Mouse (Mus musculus) midbrain, embryonic 11.5 days (tissue): Measurements from ENCODE around the gene Ice2. TPM values are rescaled to one million over a fixed set of nuclear protein-coding genes. Genes with fewer than 3 reads are reported as not detected.

ENCODE experiments used
- ATAC-seq: fragments of 200-750 bp; cut with Nextera tagmentation; 2 replicates; pipeline ENCODE4 v1.8.0; 2017; ENCODE audit warnings: moderate TSS enrichment, moderate library complexity; ENCODE audit not compliant: low FRiP score
- DNase-seq: peaks from one replicate; pipeline ENCODE4 v3.0.0; 2015; ENCODE audit warnings: low spot score; ENCODE audit errors: missing footprints
- H3K27ac ChIP-seq: fragments of 300-500 bp; sonication (generic); 2 replicates; pipeline ENCODE4 v1.5.1; 2014; ENCODE audit warnings: low read depth, low read length
- H3K27me3 ChIP-seq: fragments of 300-500 bp; sonication (generic); 2 replicates; pipeline ENCODE4 v1.6.1; 2014; ENCODE audit warnings: mild to moderate bottlenecking, low read length, moderate library complexity, mixed read lengths; ENCODE audit not compliant: control insufficient read depth, insufficient read depth
- H3K36me3 ChIP-seq: fragments of 300-500 bp; sonication (generic); 2 replicates; pipeline ENCODE4 v1.6.1; 2014; ENCODE audit warnings: mild to moderate bottlenecking, low read length, moderate library complexity, mixed read lengths; ENCODE audit not compliant: control insufficient read depth, insufficient read depth
- H3K4me1 ChIP-seq: fragments of 300-500 bp; sonication (generic); 2 replicates; pipeline ENCODE4 v1.6.1; 2014; ENCODE audit warnings: low read length; ENCODE audit not compliant: control insufficient read depth, insufficient read depth
- H3K4me2 ChIP-seq: fragments of 300-500 bp; sonication (generic); 2 replicates; pipeline ENCODE4 v1.6.1; 2014; ENCODE audit warnings: mild to moderate bottlenecking, moderate library complexity
- H3K4me3 ChIP-seq: fragments of 300-500 bp; sonication (generic); 2 replicates; pipeline ENCODE4 v1.5.1; 2014; ENCODE audit warnings: low read depth, low read length
- H3K9ac ChIP-seq: fragments of 300-500 bp; sonication (generic); 2 replicates; pipeline ENCODE4 v1.6.1; 2014; ENCODE audit warnings: low read length
- H3K9me3 ChIP-seq: fragments of 300-500 bp; sonication (generic); 2 replicates; pipeline ENCODE4 v1.6.1; 2016; ENCODE audit warnings: low read length; ENCODE audit not compliant: control insufficient read depth
- WGBS: fragments of 180-500 bp; shearing (Covaris S2); extraction: QIAGEN DNeasy Blood & Tissue Kit; methylation state at CpG from one replicate; pipeline ENCODE4 v1.1.7; 2014; 5-methylcytosine and 5-hydroxymethylcytosine counted together
- polyA plus RNA-seq: library from polyadenylated mRNA; unstranded; fragments of >200 nt; fragmentation: Nextera tagmentation; extraction: Ambion mirVana; gene quantifications from 2 replicates; pipeline ENCODE4 v1.2.1, GENCODE M21; 2014

Gene Ice2
- polyA plus RNA-seq, 1 experiment from 2014 or later: 20.9 TPM

DNA sequence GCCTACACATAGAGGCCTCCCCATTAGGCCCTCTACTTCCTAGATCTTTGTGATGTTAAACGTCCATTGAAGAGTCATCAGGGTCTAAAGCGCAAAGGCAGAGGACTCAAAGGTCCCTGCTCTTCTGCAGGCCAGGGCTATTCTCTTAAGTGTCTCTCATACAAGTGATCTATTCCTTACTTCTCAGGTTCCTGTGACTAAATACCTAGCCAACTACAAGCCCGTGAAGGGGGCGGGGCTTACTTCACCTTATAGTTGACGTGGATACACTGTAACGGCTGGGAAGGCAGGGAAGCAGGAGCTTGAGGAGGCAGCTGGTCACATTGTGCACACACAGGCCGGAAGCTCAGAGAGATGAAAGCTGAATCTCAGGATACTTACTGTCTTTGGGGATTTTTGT lies 62.2 kb downstream of the Ice2 start:
- Histone ChIP-seq H3K4me2 (no peak overlapping the region), H3K9ac (no peak overlapping the region), H3K27ac (no peak overlapping the region), H3K27me3 (peaks cover 5% of the 10 kb centered on the region), H3K36me3 (no peaks in the 10 kb centered on the region), H3K4me3 (no peak overlapping the region), H3K4me1 (peaks cover 2% of the 10 kb centered on the region; the same call in 1 of the 2 replicates), H3K9me3 (no peaks in the 10 kb centered on the region)
- WGBS: 92% methylated on average over 7 of the region's 7 CpGs
- no peak for ATAC-seq
- DNase-seq: no peak

DNA sequence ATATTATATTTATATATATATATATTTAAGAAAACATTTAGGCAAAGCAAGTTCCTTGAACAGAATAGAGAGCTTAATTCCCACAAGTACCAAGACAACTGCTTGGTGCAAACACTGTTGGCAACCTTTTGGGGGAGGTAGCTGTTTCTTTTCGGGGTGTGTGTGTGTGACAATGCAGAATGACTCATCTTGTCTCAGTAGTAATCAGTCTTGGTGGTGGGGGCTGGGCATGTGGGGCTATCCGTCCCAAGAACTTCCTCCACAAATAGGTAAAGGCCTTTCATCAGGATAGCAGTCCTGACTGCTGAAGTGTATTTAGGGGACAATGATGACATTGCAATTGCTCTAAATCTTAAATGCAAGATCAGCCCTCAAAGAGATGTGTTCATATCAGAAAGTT lies 65.3 kb downstream of the Ice2 start:
- H3K4me1 ChIP-seq: peaks cover 2% of the 10 kb centered on the region; the same call in 1 of the 2 replicates
- no peaks in the 10 kb centered on the region for H3K36me3 ChIP-seq
- 86% methylated on average over 2 of the region's 2 CpGs for WGBS

DNA sequence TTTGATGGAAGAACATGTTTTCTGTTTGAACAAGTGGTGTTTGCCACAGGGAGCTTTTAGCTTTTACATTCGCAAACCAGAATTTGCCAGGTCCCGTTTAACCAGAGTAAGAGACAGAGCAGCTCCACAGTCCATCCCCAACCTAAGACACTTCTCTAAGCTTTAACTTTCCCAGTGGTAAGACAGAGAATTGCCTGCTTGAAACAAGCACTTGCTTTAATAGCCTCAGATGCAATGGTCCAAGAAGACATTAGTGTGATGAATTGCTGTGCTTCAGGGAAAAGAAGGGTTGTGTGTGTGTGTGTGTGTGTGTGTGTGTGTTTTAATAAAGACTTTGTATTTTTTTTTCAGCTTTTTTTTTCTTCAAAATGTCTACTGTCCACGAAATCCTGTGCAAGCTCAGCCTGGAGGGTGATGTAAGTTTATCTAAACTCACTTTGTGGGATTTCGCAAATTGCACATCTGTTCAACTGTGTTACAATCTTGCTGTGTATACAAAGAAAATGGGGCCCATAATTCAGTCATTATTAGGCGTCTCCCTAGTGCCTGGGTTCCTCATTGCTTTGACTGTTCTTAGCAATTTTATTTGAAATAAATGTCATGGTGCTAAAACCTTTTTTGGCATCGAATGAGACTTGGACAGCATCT lies 66.5 kb downstream of the Ice2 start:
- 89% methylated on average over 6 of the region's 6 CpGs for WGBS
- Histone ChIP-seq H3K4me1 (peaks cover 5% of the 10 kb centered on the region), H3K4me3 (no peak overlapping the region), H3K27ac (no peak overlapping the region), H3K27me3 (no peaks in the 10 kb centered on the region), H3K9ac (no peak overlapping the region), H3K4me2 (no peak overlapping the region), H3K9me3 (no peaks in the 10 kb centered on the region), H3K36me3 (no peaks in the 10 kb centered on the region)
- DNase-seq (no peak), ATAC-seq (no peak)

More for the DNA sequence above, 65.3 kb downstream of the Ice2 start:
- Histone ChIP-seq H3K9me3 (no peaks in the 10 kb centered on the region), H3K4me3 (no peak overlapping the region), H3K9ac (no peak overlapping the region), H3K27me3 (no peaks in the 10 kb centered on the region), H3K4me2 (no peak overlapping the region), H3K27ac (no peak overlapping the region)
- no peak for DNase-seq
- ATAC-seq: no peak

DNA sequence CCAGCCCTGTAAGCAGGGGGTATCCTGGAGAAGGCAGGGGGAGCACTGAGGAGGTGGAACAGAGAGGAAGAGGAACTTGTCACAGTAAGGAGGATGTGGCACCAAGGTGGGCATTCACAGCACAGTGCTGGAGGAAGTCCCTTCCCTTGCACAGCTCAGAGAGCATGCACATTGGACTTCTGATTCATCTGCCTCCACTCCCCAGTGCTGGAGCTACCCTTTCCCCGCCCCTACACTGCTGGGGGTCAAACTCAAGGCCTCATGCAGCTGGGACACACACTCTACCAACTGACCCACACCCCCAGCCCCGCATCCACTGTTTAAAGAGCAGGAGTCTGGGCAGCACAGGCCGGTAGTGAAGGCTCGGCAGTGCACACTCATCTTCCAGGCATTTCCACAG lies 68.4 kb downstream of the Ice2 start:
- ATAC-seq: no peak
- peaks cover 9% of the 10 kb centered on the region for H3K4me1 ChIP-seq
- H3K27me3 ChIP-seq: no peaks in the 10 kb centered on the region
- no peak overlapping the region for H3K4me3 ChIP-seq
- WGBS: 72% methylated on average over 4 of the region's 4 CpGs
- no peak for DNase-seq
- H3K4me2 ChIP-seq: no peak overlapping the region
- no peaks in the 10 kb centered on the region for H3K36me3 ChIP-seq
- H3K27ac ChIP-seq: no peak overlapping the region
- no peak overlapping the region for H3K9ac ChIP-seq
- no peaks in the 10 kb centered on the region for H3K9me3 ChIP-seq

DNA sequence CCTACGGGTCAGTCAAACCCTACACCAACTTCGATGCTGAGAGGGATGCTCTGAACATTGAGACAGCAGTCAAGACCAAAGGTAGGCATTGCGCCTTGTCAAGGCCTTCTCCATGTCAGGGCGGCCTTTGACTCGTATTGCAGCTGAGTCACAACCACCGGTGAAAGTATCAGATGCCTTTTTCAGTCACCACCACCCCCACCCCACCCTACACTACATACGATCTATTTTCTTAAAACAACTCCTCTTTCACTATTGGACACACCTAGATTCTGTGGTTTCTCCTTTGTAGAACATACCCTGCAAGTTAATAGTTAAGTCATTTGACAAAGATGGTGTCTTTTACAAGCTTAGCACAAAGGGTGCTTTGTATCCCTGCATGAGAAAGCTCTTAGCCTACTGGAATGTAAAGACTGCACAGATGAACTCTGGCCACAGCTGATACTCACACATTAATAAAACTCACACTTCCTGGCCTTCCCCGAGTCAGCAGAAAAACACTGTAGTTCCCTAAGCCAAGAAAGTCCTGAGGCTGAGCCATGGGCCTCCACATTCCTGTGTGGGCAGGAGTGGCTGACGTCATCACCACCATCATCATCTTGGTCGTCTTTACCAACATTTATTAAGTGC lies 69.7 kb downstream of the Ice2 start:
- H3K4me3 ChIP-seq: no peak overlapping the region
- no peak overlapping the region for H3K9ac ChIP-seq
- H3K36me3 ChIP-seq: no peaks in the 10 kb centered on the region
- H3K4me2 ChIP-seq: no peak overlapping the region
- H3K27me3 ChIP-seq: no peaks in the 10 kb centered on the region
- WGBS: 83% methylated on average over 10 of the region's 10 CpGs
- H3K9me3 ChIP-seq: no peaks in the 10 kb centered on the region
- H3K4me1 ChIP-seq: peaks cover 9% of the 10 kb centered on the region
- no peak for ATAC-seq
- H3K27ac ChIP-seq: no peak overlapping the region
- DNase-seq: no peak

- Histone ChIP-seq H3K4me3 (no peak overlapping the region), H3K9ac (no peak overlapping the region), H3K4me2 (no peak overlapping the region; the same call in 1 of the 2 replicates), H3K27me3 (no peaks in the 10 kb centered on the region), H3K36me3 (no peaks in the 10 kb centered on the region), H3K27ac (no peak overlapping the region), H3K9me3 (no peaks in the 10 kb centered on the region), H3K4me1 (peaks cover 9% of the 10 kb centered on the region)
- DNase-seq (no peak), ATAC-seq (peak; percentile 84)
- WGBS: 8% methylated on average over 9 of the region's 9 CpGs
Measured at GRCm38 (mm10) chr9:69468991-69469390, 71.3 kb downstream of the Ice2 start.

DNA sequence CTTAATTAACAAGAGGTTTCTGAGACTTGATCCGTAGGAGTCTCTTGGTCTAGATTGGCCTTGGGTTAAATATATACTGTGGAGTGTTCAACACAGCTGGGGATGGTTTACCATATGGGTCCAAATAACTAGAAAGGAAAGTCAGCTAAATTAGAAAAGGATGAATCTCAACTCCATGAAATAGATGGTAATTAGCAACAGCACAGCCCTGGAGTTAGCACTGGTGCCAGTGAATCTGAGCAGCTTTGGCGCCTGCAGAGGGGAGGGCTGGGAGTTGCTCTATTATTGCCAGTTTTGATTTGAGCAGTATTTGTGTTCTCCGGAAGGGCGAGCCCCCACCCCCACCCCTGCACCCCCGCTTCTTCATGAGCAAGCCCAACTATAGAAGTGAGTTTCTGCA lies 72.7 kb downstream of the Ice2 start:
- H3K27ac ChIP-seq: no peak overlapping the region
- H3K27me3 ChIP-seq: no peaks in the 10 kb centered on the region
- H3K4me1 ChIP-seq: peaks cover 9% of the 10 kb centered on the region
- H3K36me3 ChIP-seq: no peaks in the 10 kb centered on the region
- no peaks in the 10 kb centered on the region for H3K9me3 ChIP-seq
- WGBS: 75% methylated on average over 5 of the region's 5 CpGs
- H3K4me2 ChIP-seq: no peak overlapping the region
- H3K9ac ChIP-seq: no peak overlapping the region
- DNase-seq: no peak
- no peak for ATAC-seq
- H3K4me3 ChIP-seq: no peak overlapping the region

DNA sequence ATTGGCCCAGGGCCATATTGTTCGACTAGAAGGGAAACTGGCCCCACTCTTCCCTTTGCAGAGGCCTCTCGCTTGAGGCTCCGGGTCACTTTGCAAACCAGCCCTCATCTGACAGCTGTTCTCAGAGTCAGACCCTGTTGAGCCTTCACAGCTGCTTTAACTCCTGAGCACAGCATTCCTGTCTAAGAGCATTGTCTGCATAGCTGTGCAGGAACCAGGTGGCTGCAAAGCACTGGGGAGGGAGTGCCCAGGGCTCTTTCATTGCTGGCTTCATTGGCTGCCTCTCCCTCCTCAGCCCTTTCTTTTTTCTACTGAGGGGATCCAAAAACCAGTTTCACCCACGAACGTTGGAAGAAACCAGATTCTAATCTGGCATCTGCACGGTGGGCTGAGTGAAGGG lies 73.2 kb downstream of the Ice2 start:
- H3K27ac ChIP-seq: no peak overlapping the region
- no peaks in the 10 kb centered on the region for H3K9me3 ChIP-seq
- no peak overlapping the region for H3K9ac ChIP-seq
- H3K27me3 ChIP-seq: no peaks in the 10 kb centered on the region
- peaks cover 9% of the 10 kb centered on the region for H3K4me1 ChIP-seq
- no peaks in the 10 kb centered on the region for H3K36me3 ChIP-seq
- no peak overlapping the region for H3K4me2 ChIP-seq
- DNase-seq (no peak), ATAC-seq (no peak)
- 28% methylated on average over 6 of the region's 6 CpGs for WGBS
- H3K4me3 ChIP-seq: no peak overlapping the region

DNA sequence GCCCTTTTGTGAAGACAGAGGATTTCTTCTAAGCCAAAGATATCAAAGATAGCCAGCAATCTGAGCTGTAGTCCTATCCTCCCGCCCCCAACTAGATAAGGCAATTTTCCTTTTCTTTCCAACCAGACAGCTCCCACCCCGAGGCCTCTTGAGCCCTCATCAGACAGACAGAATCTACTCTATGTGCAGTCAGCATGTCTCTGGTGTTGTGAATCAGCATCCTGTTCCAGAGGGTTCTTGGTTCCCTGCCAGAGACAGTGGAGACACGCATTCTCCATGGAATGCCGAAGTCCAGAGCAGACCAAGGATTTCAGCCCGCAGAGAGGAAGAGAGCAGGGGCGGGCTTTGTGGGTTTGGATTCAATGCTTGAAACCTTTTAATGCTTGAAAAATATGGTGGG lies 75.0 kb downstream of the Ice2 start:
- H3K4me3 ChIP-seq: no peak overlapping the region
- WGBS: 89% methylated on average over 6 of the region's 6 CpGs

More for the DNA sequence above, 75.0 kb downstream of the Ice2 start:
- DNase-seq: no peak
- H3K27me3 ChIP-seq: no peaks in the 10 kb centered on the region
- H3K4me1 ChIP-seq: peaks cover 9% of the 10 kb centered on the region
- no peak for ATAC-seq
- no peaks in the 10 kb centered on the region for H3K36me3 ChIP-seq
- H3K27ac ChIP-seq: no peak overlapping the region
- no peak overlapping the region for H3K9ac ChIP-seq
- no peaks in the 10 kb centered on the region for H3K9me3 ChIP-seq
- H3K4me2 ChIP-seq: no peak overlapping the region
